Mouse (Mus musculus): ENCODE results near the gene Vps8. TPM values are rescaled to one million over a fixed set of nuclear protein-coding genes. Genes with fewer than 3 reads are reported as not detected.

The Vps8 gene
- polyA plus RNA-seq, 1 experiment, result 29.5 TPM

GRCm38 (mm10) chr16:21604354-21604753 lies 181.4 kb downstream of the Vps8 start:
- Histone ChIP-seq H3K4me1 (ENCODE audit: control insufficient read depth, insufficient read depth, low read length) (no peaks in the 10 kb centered on the region), H3K4me3 (ENCODE audit: insufficient read depth, low read length) (no peak overlapping the region), H3K27ac (ENCODE audit: insufficient read depth, low read length) (no peak overlapping the region)
- TF ChIP-seq CTCF (IDR thresholded peaks at IDR 0.05; ENCODE audit: borderline replicate concordance, insufficient read depth, low read length), result no peak
- TF ChIP-seq POLR2A (IDR thresholded peaks at IDR 0.05; ENCODE audit: low read depth, low read length), result no peak

- no peaks in the 10 kb centered on the region for H3K4me1 ChIP-seq (ENCODE audit: control insufficient read depth, insufficient read depth, low read length)
- H3K4me3 ChIP-seq (ENCODE audit: insufficient read depth, low read length), result no peak overlapping the region
- no peak overlapping the region for H3K27ac ChIP-seq (ENCODE audit: insufficient read depth, low read length)
- no peak for TF ChIP-seq POLR2A (IDR thresholded peaks at IDR 0.05; ENCODE audit: low read depth, low read length)
- no peak for TF ChIP-seq CTCF (IDR thresholded peaks at IDR 0.05; ENCODE audit: borderline replicate concordance, insufficient read depth, low read length)
Measured at GRCm38 (mm10) chr16:21606249-21607020, 183.5 kb downstream of the Vps8 start.

GRCm38 (mm10) chr16:21607021-21607650 lies 184.2 kb downstream of the Vps8 start:
- H3K4me1 ChIP-seq (ENCODE audit: control insufficient read depth, insufficient read depth, low read length), result no peaks in the 10 kb centered on the region
- TF ChIP-seq POLR2A (IDR thresholded peaks at IDR 0.05; ENCODE audit: low read depth, low read length) (no peak), CTCF (IDR thresholded peaks at IDR 0.05; ENCODE audit: borderline replicate concordance, insufficient read depth, low read length) (no peak)
- H3K4me3 ChIP-seq (ENCODE audit: insufficient read depth, low read length), result no peak overlapping the region
- no peak overlapping the region for H3K27ac ChIP-seq (ENCODE audit: insufficient read depth, low read length)

- no peak overlapping the region for H3K4me3 ChIP-seq (ENCODE audit: insufficient read depth, low read length)
- no peak overlapping the region for H3K27ac ChIP-seq (ENCODE audit: insufficient read depth, low read length)
- TF ChIP-seq POLR2A (IDR thresholded peaks at IDR 0.05; ENCODE audit: low read depth, low read length) (no peak), CTCF (IDR thresholded peaks at IDR 0.05; ENCODE audit: borderline replicate concordance, insufficient read depth, low read length) (no peak)
- no peaks in the 10 kb centered on the region for H3K4me1 ChIP-seq (ENCODE audit: control insufficient read depth, insufficient read depth, low read length)
Measured at GRCm38 (mm10) chr16:21607651-21608040, 184.7 kb downstream of the Vps8 start.

GRCm38 (mm10) chr16:21608176-21608865 lies 185.4 kb downstream of the Vps8 start:
- H3K27ac ChIP-seq (ENCODE audit: insufficient read depth, low read length), result no peak overlapping the region
- no peak overlapping the region for H3K4me3 ChIP-seq (ENCODE audit: insufficient read depth, low read length)
- no peak for TF ChIP-seq CTCF (IDR thresholded peaks at IDR 0.05; ENCODE audit: borderline replicate concordance, insufficient read depth, low read length)
- no peak for TF ChIP-seq POLR2A (IDR thresholded peaks at IDR 0.05; ENCODE audit: low read depth, low read length)
- H3K4me1 ChIP-seq (ENCODE audit: control insufficient read depth, insufficient read depth, low read length), result no peaks in the 10 kb centered on the region

GRCm38 (mm10) chr16:21610473-21610872 lies 187.6 kb downstream of the Vps8 start:
- H3K4me3 ChIP-seq (ENCODE audit: insufficient read depth, low read length), result no peak overlapping the region
- TF ChIP-seq POLR2A (IDR thresholded peaks at IDR 0.05; ENCODE audit: low read depth, low read length) (no peak), CTCF (IDR thresholded peaks at IDR 0.05; ENCODE audit: borderline replicate concordance, insufficient read depth, low read length) (no peak)
- H3K27ac ChIP-seq (ENCODE audit: insufficient read depth, low read length), result no peak overlapping the region
- H3K4me1 ChIP-seq (ENCODE audit: control insufficient read depth, insufficient read depth, low read length), result no peaks in the 10 kb centered on the region

- Histone ChIP-seq H3K27ac (ENCODE audit: insufficient read depth, low read length) (no peak overlapping the region), H3K4me3 (ENCODE audit: insufficient read depth, low read length) (no peak overlapping the region), H3K4me1 (ENCODE audit: control insufficient read depth, insufficient read depth, low read length) (no peaks in the 10 kb centered on the region)
- TF ChIP-seq CTCF (IDR thresholded peaks at IDR 0.05; ENCODE audit: borderline replicate concordance, insufficient read depth, low read length) (no peak), POLR2A (IDR thresholded peaks at IDR 0.05; ENCODE audit: low read depth, low read length) (no peak)
Measured at GRCm38 (mm10) chr16:21615802-21616201, 192.9 kb downstream of the Vps8 start.

GRCm38 (mm10) chr16:21620630-21621029 lies 197.7 kb downstream of the Vps8 start:
- H3K4me3 ChIP-seq (ENCODE audit: insufficient read depth, low read length), result no peak overlapping the region
- no peak for TF ChIP-seq CTCF (IDR thresholded peaks at IDR 0.05; ENCODE audit: borderline replicate concordance, insufficient read depth, low read length)
- TF ChIP-seq POLR2A (IDR thresholded peaks at IDR 0.05; ENCODE audit: low read depth, low read length), result no peak
- H3K27ac ChIP-seq (ENCODE audit: insufficient read depth, low read length), result no peak overlapping the region
- H3K4me1 ChIP-seq (ENCODE audit: control insufficient read depth, insufficient read depth, low read length), result no peaks in the 10 kb centered on the region

GRCm38 (mm10) chr16:21625784-21626634 lies 203.1 kb downstream of the Vps8 start:
- Histone ChIP-seq H3K27ac (ENCODE audit: insufficient read depth, low read length) (no peak overlapping the region), H3K4me3 (ENCODE audit: insufficient read depth, low read length) (no peak overlapping the region), H3K4me1 (ENCODE audit: control insufficient read depth, insufficient read depth, low read length) (no peaks in the 10 kb centered on the region)
- TF ChIP-seq CTCF (IDR thresholded peaks at IDR 0.05; ENCODE audit: borderline replicate concordance, insufficient read depth, low read length) (no peak), POLR2A (IDR thresholded peaks at IDR 0.05; ENCODE audit: low read depth, low read length) (no peak)
